Mouse (Mus musculus) stomach, embryonic 14.5 days (tissue): Measurements from ENCODE around the gene Nr5a1. TPM values are rescaled to one million over a fixed set of nuclear protein-coding genes. Genes with fewer than 3 reads are reported as not detected.

Experiments used
- polyA plus RNA-seq: library from polyadenylated mRNA; unstranded; fragments of >200 nt; fragmentation: Nextera tagmentation; extraction: Ambion mirVana; gene quantifications from 2 replicates; pipeline ENCODE4 v1.2.1, GENCODE M21; 2014

Gene Nr5a1
- polyA plus RNA-seq, 1 experiment from 2014 or later: 0.41 TPM

Other genes with a start within 250 kb of the Nr5a1 start
- 132 and 136 TPM in 2 replicates for gene Nek6, start 202.9 kb downstream of the Nr5a1 start, polyA plus RNA-seq
- gene Psmb7, start 70.5 kb downstream of the Nr5a1 start, polyA plus RNA-seq: 232 and 242 TPM in 2 replicates
- 2.6 and 3.3 TPM in 2 replicates for gene Nr6a1, start 213.1 kb upstream of the Nr5a1 start, polyA plus RNA-seq
- gene Olfml2a, start 217.4 kb upstream of the Nr5a1 start, polyA plus RNA-seq: 3.5 and 3.6 TPM in 2 replicates